Mouse (Mus musculus): ENCODE results near the gene Sh2d4b.
A peak's percentile ranks its signal among the peaks of the same experiment; 100 is the strongest.

DNA sequence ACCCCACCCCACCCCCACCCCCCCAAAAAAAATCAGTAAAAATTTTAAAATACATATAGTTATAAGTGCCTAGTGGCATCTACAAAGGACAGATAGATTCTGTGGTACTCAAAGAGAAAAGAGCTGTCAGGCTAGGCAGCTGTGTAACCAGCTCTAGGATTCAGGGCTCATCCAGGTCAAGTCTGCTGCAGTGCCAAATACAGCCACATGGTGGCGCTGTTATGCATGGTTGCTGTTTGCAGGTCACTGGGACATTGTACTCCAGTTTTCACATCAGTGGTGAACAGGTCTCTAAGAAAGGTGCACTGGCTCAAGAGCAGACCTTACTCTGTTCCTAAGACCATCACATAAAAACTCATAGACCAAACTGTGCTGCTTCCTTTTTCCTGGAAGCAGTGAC is 24.6 kb upstream of the Sh2d4b start:
- TF ChIP-seq CTCF (IDR thresholded peaks at IDR 0.05 in 2 of 3, conservative IDR thresholded peaks at IDR 0.05 in 1 of 3; ENCODE audit: control insufficient read depth in 1 of 3, insufficient read depth in 1 of 3, low read depth in 2 of 3, low read length in 3 of 3, poor library complexity in 1 of 3, severe bottlenecking in 1 of 3) (peak; percentile 92 to 96 (median 96)), USF1 (IDR thresholded peaks at IDR 0.05; ENCODE audit: low read depth, low read length) (no peak), POLR2A (IDR thresholded peaks at IDR 0.05; ENCODE audit: control insufficient read depth in 1 of 2, insufficient read depth in 1 of 2, low read depth in 1 of 2, low read length in 2 of 2, poor library complexity in 1 of 2) (no peak), HCFC1 (IDR thresholded peaks at IDR 0.05; ENCODE audit: low read depth, low read length) (no peak), MEF2A (IDR thresholded peaks at IDR 0.05; ENCODE audit: extremely low read depth, insufficient replicate concordance, low read depth, low read length, poor library complexity, severe bottlenecking) (no peak), NRF1 (IDR thresholded peaks at IDR 0.05; ENCODE audit: insufficient read depth, low read depth, low read length, poor library complexity, severe bottlenecking) (no peak), UBTF (IDR thresholded peaks at IDR 0.05; ENCODE audit: borderline replicate concordance, insufficient read depth, low read depth, low read length) (no peak), NELFE (IDR thresholded peaks at IDR 0.05; ENCODE audit: low read depth, low read length) (no peak), EP300 (IDR thresholded peaks at IDR 0.05; ENCODE audit: low read depth in 1 of 2, low read length in 2 of 2) (no peak), GATA1 (IDR thresholded peaks at IDR 0.05; ENCODE audit: low read depth, low read length) (no peak), ZC3H11A (IDR thresholded peaks at IDR 0.05; ENCODE audit: low read depth, low read length) (peak; percentile 96), ETS1 (IDR thresholded peaks at IDR 0.05; ENCODE audit: low read depth, low read length) (no peak), TBP (IDR thresholded peaks at IDR 0.05; ENCODE audit: low read depth, low read length) (no peak), BHLHE40 (IDR thresholded peaks at IDR 0.05; ENCODE audit: borderline replicate concordance, low read depth, low read length) (no peak)
